Mouse (Mus musculus) left cerebral cortex, postnatal 25 days (tissue): ENCODE results near the gene Tor1aip2. TPM values are rescaled to one million over a fixed set of nuclear protein-coding genes. Genes with fewer than 3 reads are reported as not detected.

Source experiments
- DNase-seq, 2 experiments: peaks; one replicate each; pipeline ENCODE4 v3.0.0; 2022; ENCODE audit warnings: low spot score in 2 of 2, mixed read lengths in 1 of 2
- intact Hi-C: fragments of 180-260 bp; cut with DNase I; formaldehyde crosslinking; loops from one replicate; pipeline ENCODE4 v1.15.1; 2025
- total RNA-seq, 2 experiments: library from RNA; stranded (reverse); gene quantifications; 2 replicates each; pipeline ENCODE4 v1.2.3; 2021

The Tor1aip2 gene
- total RNA-seq, result 10 to 100 TPM; 48.3 to 48.6 TPM

- intact Hi-C loops, result no loop called here
- DNase-seq, result peak in 1 of 2 experiments; percentile 81
These were observed at the start of gene Tor1aip2 for GRCm38 (mm10) chr1:156035269-156035929. Gene Tor1aip2, plus strand, starts transcription at chr1:156035403.

DNA sequence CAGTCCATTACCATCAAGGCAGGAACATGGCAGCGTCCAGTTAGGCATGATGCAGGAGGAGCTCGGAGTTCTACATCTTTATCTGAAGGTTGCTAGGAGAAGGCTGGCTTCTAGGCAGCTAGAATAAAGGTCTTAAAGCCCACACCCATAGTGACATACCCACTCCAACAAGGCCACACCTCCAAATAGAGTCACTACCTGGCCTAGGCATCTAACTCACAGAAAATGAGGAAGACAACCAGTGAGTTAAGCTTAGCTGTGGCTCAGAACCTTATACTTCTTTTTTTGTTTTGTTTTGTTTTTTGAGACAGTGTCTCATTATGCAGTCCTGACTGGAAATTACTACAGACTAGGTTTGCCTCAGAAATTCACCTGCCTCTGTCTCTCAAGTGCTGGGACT lies 47.6 kb upstream of the Tor1aip2 start:
- intact Hi-C loops, result no loop called here
- no peak for DNase-seq

- no peak for DNase-seq
- intact Hi-C loops, result no loop called here
These were observed 45.8 kb upstream of the Tor1aip2 start for GRCm38 (mm10) chr1:155989387-155989786.

- intact Hi-C loops, result no loop called here
- no peak for DNase-seq
These were observed 44.8 kb upstream of the Tor1aip2 start for GRCm38 (mm10) chr1:155990391-155990790.

DNA sequence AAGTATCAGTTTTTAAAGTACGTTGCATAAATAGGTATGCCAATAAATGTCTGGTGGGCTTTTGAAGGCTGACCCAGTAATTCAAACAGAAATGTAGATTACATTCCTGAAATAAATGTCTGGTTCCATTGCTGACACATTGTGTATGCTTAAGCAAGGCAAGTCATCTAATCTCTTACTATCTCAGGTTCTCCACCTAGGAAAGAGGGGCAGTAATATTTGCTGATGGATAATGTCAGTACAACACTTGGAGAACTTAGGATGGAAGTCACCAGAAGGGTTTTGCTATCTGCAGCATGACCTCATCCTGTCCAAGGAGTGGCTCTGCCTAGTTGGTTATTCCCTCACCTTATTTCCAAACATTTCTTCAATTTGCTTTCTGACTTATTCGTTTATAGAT lies 40.7 kb upstream of the Tor1aip2 start:
- intact Hi-C loops, result no loop called here
- no peak for DNase-seq

GRCm38 (mm10) chr1:155995612-155996011 lies 39.6 kb upstream of the Tor1aip2 start:
- no peak for DNase-seq
- intact Hi-C loops, result no loop called here

DNA sequence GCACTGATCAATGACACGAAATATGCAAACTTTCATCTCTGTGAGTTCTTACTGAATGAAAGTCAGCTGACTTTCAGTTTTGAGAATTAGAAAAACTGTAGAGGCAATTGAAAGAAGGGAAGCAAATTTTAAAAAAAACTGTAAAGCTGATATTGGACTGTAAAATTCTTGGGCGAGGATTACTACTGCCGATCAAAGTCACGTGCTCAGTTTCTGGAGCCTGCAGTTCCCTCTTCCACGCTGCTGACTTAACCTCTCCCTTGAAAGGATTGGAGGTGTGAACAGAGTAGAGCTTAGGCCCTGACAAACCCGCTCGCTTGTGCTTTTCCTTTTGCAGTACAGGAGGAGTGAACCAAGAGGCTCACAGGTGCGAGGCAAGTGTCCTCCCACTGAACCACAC lies 32.8 kb upstream of the Tor1aip2 start:
- DNase-seq, result no peak
- intact Hi-C loops, result no loop called here

- intact Hi-C loops, result no loop called here
- DNase-seq, result no peak
These were observed 31.8 kb upstream of the Tor1aip2 start for GRCm38 (mm10) chr1:156003201-156003935.

GRCm38 (mm10) chr1:156005906-156006305 lies 29.3 kb upstream of the Tor1aip2 start:
- intact Hi-C loops, result no loop called here

GRCm38 (mm10) chr1:156009003-156009402 lies 26.2 kb upstream of the Tor1aip2 start:
- intact Hi-C loops, result no loop called here

More at GRCm38 (mm10) chr1:156005906-156006305, 29.3 kb upstream of the Tor1aip2 start:
- DNase-seq, result no peak

GRCm38 (mm10) chr1:156019800-156020199 lies 15.4 kb upstream of the Tor1aip2 start:
- intact Hi-C loops, result loop anchor here (5.0 kb wide), 1 partner anchor 47 kb away; the partner anchor contains the start of gene Cep350
- DNase-seq, result no peak

More at GRCm38 (mm10) chr1:156009003-156009402, 26.2 kb upstream of the Tor1aip2 start:
- DNase-seq, result no peak

DNA sequence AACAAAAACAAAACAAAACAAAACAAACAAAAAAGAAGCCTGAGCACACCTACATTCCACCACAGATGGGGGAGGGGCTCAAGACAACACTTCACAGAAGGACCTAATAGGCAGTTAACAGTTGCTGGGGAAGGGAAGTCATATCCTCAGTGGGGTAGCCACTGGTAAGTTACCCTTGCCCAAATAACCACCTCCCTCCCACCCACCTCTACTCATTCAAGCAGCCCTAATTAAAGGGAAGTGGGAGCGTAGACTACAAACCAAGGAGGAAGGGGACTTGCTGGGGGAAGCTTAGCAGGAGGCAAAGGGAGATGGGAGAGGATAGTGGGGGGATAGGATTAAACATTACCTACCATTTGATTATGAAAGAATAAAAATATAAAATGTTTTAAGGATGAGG lies 14.8 kb upstream of the Tor1aip2 start:
- DNase-seq, result no peak
- intact Hi-C loops, result loop anchor here (5.0 kb wide), 1 partner anchor 48 kb away; the partner anchor contains the start of gene Cep350

DNA sequence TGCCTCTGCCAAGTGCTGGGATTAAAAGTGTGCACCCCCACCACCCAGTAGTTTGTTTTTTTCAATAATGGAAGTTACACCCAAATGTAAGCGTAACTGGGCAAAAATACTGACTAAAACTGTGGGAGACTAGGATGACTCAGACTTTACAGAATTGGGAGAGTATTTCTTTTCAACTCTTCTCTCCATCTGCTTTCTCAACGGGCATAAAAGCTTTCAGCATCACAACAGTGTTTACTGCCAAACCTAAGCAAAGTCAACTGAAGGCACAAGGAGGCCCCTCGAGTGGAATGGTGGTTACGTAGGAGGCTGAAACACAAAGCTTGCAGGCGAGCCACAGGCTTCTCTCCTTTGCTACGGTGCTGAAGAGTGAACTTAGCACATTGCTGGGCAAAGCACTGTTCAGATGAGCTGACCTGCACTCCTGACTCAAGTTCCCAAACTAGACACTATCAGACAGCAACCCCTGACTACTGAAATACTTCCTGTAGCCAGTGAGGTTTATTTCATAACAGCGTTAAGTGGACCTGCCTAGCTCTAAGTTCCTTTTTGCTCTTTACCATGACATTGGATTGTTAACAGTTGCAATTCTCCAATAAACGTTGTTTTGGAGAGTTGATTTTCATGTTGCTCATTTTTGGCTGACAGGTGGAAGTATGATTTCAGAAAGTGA lies 10.2 kb upstream of the Tor1aip2 start:
- intact Hi-C loops, result loop anchor here (5.0 kb wide), 1 partner anchor 53 kb away; the partner anchor contains the start of gene Cep350
- peak in 1 of 2 experiments; percentile 59 for DNase-seq

DNA sequence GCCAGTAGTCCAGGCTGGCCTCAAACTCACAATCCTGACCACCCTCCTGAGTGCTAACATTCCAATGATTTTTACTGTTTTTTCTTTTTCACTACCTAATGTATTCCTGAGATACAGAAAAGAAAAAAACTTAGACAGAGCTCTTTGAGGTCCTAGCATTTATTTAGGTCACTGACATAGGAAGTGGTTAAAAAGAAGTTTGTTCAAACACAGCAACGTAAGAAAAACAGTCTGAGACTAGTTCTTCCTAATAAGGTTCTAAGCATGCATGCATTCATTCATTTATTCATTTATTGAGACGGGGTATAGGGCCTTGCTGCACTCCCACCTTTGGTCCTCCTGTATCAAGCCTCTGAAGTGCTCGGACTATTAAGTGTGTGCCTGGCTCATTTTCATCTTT lies 7.4 kb upstream of the Tor1aip2 start:
- no peak for DNase-seq
- intact Hi-C loops, result no loop called here

- intact Hi-C loops, result no loop called here
- DNase-seq, result no peak
These were observed 6.7 kb upstream of the Tor1aip2 start for GRCm38 (mm10) chr1:156028340-156028975.

DNA sequence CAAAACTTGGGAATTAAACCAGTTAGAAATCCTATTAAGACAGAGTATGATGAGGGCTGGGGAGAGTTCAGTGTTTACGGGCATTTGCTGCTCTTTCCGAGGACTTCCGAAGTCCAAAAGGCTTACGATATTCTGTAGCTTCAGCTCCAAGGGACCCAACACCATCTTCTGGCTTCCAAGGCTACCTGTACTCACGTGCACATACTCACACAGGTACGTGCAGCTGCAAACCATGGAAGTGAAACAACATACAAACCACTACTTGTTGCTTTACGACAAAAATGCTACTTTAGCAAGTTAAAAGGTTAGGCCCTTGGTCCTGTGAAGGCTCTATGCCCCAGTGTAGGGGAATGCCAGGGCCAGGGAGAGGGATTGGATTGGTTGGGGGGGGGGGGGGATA lies 1.3 kb upstream of the Tor1aip2 start:
- intact Hi-C loops, result no loop called here
- no peak for DNase-seq

DNA sequence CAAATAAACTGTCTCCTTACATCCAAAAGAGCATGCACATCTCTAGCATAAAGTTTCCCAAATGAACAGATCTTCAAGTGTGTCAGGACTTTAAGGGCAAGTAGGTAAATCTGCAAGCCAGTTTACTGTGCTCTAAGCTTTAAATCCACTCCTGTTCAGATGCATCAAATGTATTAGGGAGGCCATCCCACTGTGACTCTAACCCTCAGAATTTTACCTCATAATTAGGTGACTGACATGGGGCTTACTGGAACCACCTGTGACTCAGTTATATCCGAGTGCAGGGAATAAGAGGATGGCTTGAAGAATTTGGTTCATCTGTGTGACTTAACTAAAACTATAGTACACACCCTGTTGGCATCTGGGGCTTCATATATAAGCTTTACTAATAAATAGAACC lies 542 bp upstream of the Tor1aip2 start:
- intact Hi-C loops, result no loop called here
- no peak for DNase-seq

GRCm38 (mm10) chr1:156035930-156036737 lies 931 bp downstream of the Tor1aip2 start, which contains the start of gene Tor1aip1:
Gene Tor1aip1, minus strand, starts transcription at chr1:156036480.
- DNase-seq, result peak; percentile 98 to 99
- intact Hi-C loops, result loop anchor here (1.0 kb wide), 1 partner anchor 63 kb away; the partner anchor contains the start of gene Cep350

DNA sequence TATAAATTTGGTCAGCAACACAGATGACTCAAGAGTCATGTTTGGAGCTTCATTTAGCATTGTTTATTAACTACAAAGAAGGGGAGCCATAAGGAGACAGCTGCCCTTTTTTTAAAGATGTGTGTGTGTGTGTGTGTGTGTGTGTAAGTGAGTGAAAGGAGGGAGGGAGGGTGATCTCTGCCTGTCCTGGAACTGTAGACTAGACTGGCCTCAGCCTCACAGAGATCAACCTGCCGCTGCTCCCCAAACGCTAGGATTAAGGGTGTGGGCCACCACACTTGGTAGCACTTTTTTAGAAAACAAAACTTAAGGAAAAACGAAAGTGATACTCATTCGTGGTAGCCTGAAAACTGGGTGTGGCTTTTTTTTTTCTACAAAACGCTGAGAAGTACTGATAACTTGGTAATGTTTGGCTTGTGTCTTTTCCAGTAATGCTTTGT lies 2.0 kb downstream of the Tor1aip2 start:
- DNase-seq, result no peak
- intact Hi-C loops, result no loop called here
